Mouse (Mus musculus) C2C12 (cell line): ENCODE measurements at regions not wholly inside any gene's neighbourhood (a gene's known extent, or its start where the extent isn't known, plus 50 kb on each side); places are given as distances from the start of the nearest gene placed in this dataset.

ENCODE experiments used
- H3K27me3 ChIP-seq: one replicate; pipeline ENCODE4 v1.6.1; 2011; ENCODE audit not compliant: control insufficient read depth, insufficient read depth, insufficient read length
- H3K36me3 ChIP-seq: one replicate; pipeline ENCODE4 v1.6.1; 2011; ENCODE audit not compliant: control insufficient read depth, insufficient read depth
- H3K4me3 ChIP-seq: one replicate; pipeline ENCODE4 v1.5.1; 2011; ENCODE audit warnings: mild to moderate bottlenecking, control low read depth; ENCODE audit not compliant: poor library complexity, insufficient read depth, severe bottlenecking
- H3K79me2 ChIP-seq: one replicate; pipeline ENCODE4 v1.6.1; 2011; ENCODE audit not compliant: control insufficient read depth, insufficient read depth
- H3K79me3 ChIP-seq: one replicate; pipeline ENCODE4 v1.6.1; 2011; ENCODE audit warnings: low read depth, control low read depth
- H3ac ChIP-seq: one replicate; pipeline ENCODE3; 2011; ENCODE audit warnings: low read depth; ENCODE audit not compliant: control insufficient read depth, insufficient read length
- CEBPB ChIP-seq: IDR thresholded peaks from one replicate; pipeline ENCODE4 v1.6.1; 2011; ENCODE audit warnings: low read depth, mild to moderate bottlenecking, control low read depth, moderate library complexity
- CTCF ChIP-seq: IDR thresholded peaks from one replicate; pipeline ENCODE4 v1.5.1; 2011; ENCODE audit not compliant: control insufficient read depth, insufficient read depth, insufficient read length
- FOSL1 ChIP-seq: IDR thresholded peaks from one replicate; pipeline ENCODE4 v1.8.0; 2011; ENCODE audit warnings: mild to moderate bottlenecking, low read length; ENCODE audit not compliant: poor library complexity, insufficient read depth, severe bottlenecking
- MAX ChIP-seq: IDR thresholded peaks from one replicate; pipeline ENCODE4 v1.6.1; 2011; ENCODE audit warnings: mild to moderate bottlenecking, control low read depth
- MYOD1 ChIP-seq: IDR thresholded peaks from one replicate; pipeline ENCODE4 v1.6.1; 2011; ENCODE audit warnings: low read depth; ENCODE audit not compliant: control insufficient read depth, insufficient read length
- MYOG ChIP-seq: IDR thresholded peaks from one replicate; pipeline ENCODE4 v1.6.1; 2011; ENCODE audit not compliant: control insufficient read depth, insufficient read length; ENCODE audit errors: extremely low read depth
- USF1 ChIP-seq: IDR thresholded peaks from one replicate; pipeline ENCODE4 v1.6.1; 2011; ENCODE audit warnings: low read depth, mild to moderate bottlenecking, control low read depth, moderate library complexity

GRCm38 (mm10) chr14:64586386-64586859 is 482.3 kb downstream of the Prss52 start:
- Histone ChIP-seq H3K36me3 (no peaks in the 10 kb centered on the region), H3K79me2 (no peaks in the 10 kb centered on the region), H3K27me3 (peaks cover 70% of the 10 kb centered on the region), H3K4me3 (no peak overlapping the region), H3ac (no peak overlapping the region), H3K79me3 (no peaks in the 10 kb centered on the region)
- TF ChIP-seq CEBPB (no peak), MYOD1 (no peak), CTCF (no peak), MAX (no peak), USF1 (no peak), FOSL1 (no peak), MYOG (no peak)

GRCm38 (mm10) chr14:64586860-64587698 is 483.0 kb downstream of the Prss52 start:
- no peaks in the 10 kb centered on the region for H3K79me2 ChIP-seq
- no peak overlapping the region for H3K4me3 ChIP-seq
- peaks cover 74% of the 10 kb centered on the region for H3K27me3 ChIP-seq
- H3ac ChIP-seq = no peak overlapping the region
- TF ChIP-seq USF1 = no peak
- no peak for TF ChIP-seq FOSL1
- TF ChIP-seq CTCF = no peak
- TF ChIP-seq MYOG = no peak
- TF ChIP-seq MYOD1 = no peak
- no peak for TF ChIP-seq CEBPB
- TF ChIP-seq MAX = no peak
- H3K36me3 ChIP-seq = no peaks in the 10 kb centered on the region
- H3K79me3 ChIP-seq = no peaks in the 10 kb centered on the region

- TF ChIP-seq CTCF = no peak
- TF ChIP-seq MAX = no peak
- H3ac ChIP-seq = no peak overlapping the region
- H3K27me3 ChIP-seq = peaks cover 79% of the 10 kb centered on the region
Measured at GRCm38 (mm10) chr14:64587699-64588434, 483.8 kb downstream of the Prss52 start.

GRCm38 (mm10) chr14:64588561-64588960 is 484.5 kb downstream of the Prss52 start:
- Histone ChIP-seq H3K4me3 (no peak overlapping the region), H3K36me3 (no peaks in the 10 kb centered on the region), H3K79me3 (no peaks in the 10 kb centered on the region), H3K27me3 (peaks cover 81% of the 10 kb centered on the region), H3ac (no peak overlapping the region), H3K79me2 (no peaks in the 10 kb centered on the region)
- no peak for TF ChIP-seq MYOD1
- TF ChIP-seq CEBPB = no peak
- TF ChIP-seq MYOG = no peak
- TF ChIP-seq FOSL1 = no peak
- no peak for TF ChIP-seq CTCF
- no peak for TF ChIP-seq MAX
- no peak for TF ChIP-seq USF1

More at GRCm38 (mm10) chr14:64587699-64588434, 483.8 kb downstream of the Prss52 start:
- Histone ChIP-seq H3K36me3 (no peaks in the 10 kb centered on the region), H3K4me3 (no peak overlapping the region), H3K79me3 (no peaks in the 10 kb centered on the region), H3K79me2 (no peaks in the 10 kb centered on the region)

GRCm38 (mm10) chr14:64589126-64589525 is 485.0 kb downstream of the Prss52 start:
- Histone ChIP-seq H3ac (no peak overlapping the region), H3K4me3 (no peak overlapping the region), H3K79me2 (no peaks in the 10 kb centered on the region), H3K79me3 (no peaks in the 10 kb centered on the region), H3K27me3 (peaks cover 85% of the 10 kb centered on the region), H3K36me3 (no peaks in the 10 kb centered on the region)
- TF ChIP-seq MAX = no peak
- TF ChIP-seq CEBPB = no peak
- no peak for TF ChIP-seq MYOD1
- no peak for TF ChIP-seq CTCF
- no peak for TF ChIP-seq FOSL1
- no peak for TF ChIP-seq MYOG
- TF ChIP-seq USF1 = no peak
